Mouse (Mus musculus): ENCODE measurements around the gene Mbnl2. TPM values are rescaled to one million over a fixed set of nuclear protein-coding genes. Genes with fewer than 3 reads are reported as not detected.

Mbnl2 gene
- polyA plus RNA-seq, 1 experiment from 2014 or later: 146 TPM

GRCm38 (mm10) chr14:120318326-120318935 is 43.0 kb downstream of the Mbnl2 start:
- Histone ChIP-seq H3K36me3 (peaks cover 20% of the 10 kb centered on the region), H3K27me3 (no peaks in the 10 kb centered on the region), H3K9ac (no peak overlapping the region), H3K4me2 (no peak overlapping the region), H3K4me3 (no peak overlapping the region), H3K27ac (peak overlapping the region; percentile 8), H3K4me1 (peaks cover 46% of the 10 kb centered on the region), H3K9me3 (no peaks in the 10 kb centered on the region)
- ATAC-seq (ENCODE audit: insufficient number of reproducible peaks, insufficient read depth, low FRiP score, low TSS enrichment, low read depth): peak; percentile 62; the same call in 1 of the 2 replicates
- WGBS: 35% methylated on average over 6 of the region's 6 CpGs

- peaks cover 40% of the 10 kb centered on the region for H3K4me1 ChIP-seq
Observed at GRCm38 (mm10) chr14:120318974-120319731, 43.7 kb downstream of the Mbnl2 start.

GRCm38 (mm10) chr14:120322041-120322440 is 46.6 kb downstream of the Mbnl2 start:
- Histone ChIP-seq H3K9me3 (no peaks in the 10 kb centered on the region), H3K27ac (peak overlapping the region; percentile 73), H3K4me2 (no peak overlapping the region), H3K36me3 (peaks cover 29% of the 10 kb centered on the region), H3K9ac (no peak overlapping the region), H3K27me3 (no peaks in the 10 kb centered on the region), H3K4me1 (peaks cover 59% of the 10 kb centered on the region), H3K4me3 (no peak overlapping the region)
- ATAC-seq (ENCODE audit: insufficient number of reproducible peaks, insufficient read depth, low FRiP score, low TSS enrichment, low read depth): no peak; the same call in 1 of the 2 replicates
- 71% methylated on average over 8 of the region's 8 CpGs for WGBS

More at GRCm38 (mm10) chr14:120318974-120319731, 43.7 kb downstream of the Mbnl2 start:
- peaks cover 12% of the 10 kb centered on the region for H3K36me3 ChIP-seq
- 79% methylated on average over 9 of the region's 9 CpGs for WGBS
- H3K9me3 ChIP-seq: no peaks in the 10 kb centered on the region
- H3K27me3 ChIP-seq: no peaks in the 10 kb centered on the region
- no peak overlapping the region for H3K9ac ChIP-seq
- no peak overlapping the region for H3K4me3 ChIP-seq
- no peak overlapping the region for H3K4me2 ChIP-seq
- ATAC-seq (ENCODE audit: insufficient number of reproducible peaks, insufficient read depth, low FRiP score, low TSS enrichment, low read depth): no peak
- H3K27ac ChIP-seq: peak overlapping the region; percentile 22; the same call in 1 of the 2 replicates

GRCm38 (mm10) chr14:120323111-120323510 is 47.6 kb downstream of the Mbnl2 start:
- WGBS: 64% methylated on average over 1 of the region's 1 CpGs
- no peaks in the 10 kb centered on the region for H3K27me3 ChIP-seq
- peaks cover 31% of the 10 kb centered on the region for H3K36me3 ChIP-seq
- no peak overlapping the region for H3K4me2 ChIP-seq
- ATAC-seq (ENCODE audit: insufficient number of reproducible peaks, insufficient read depth, low FRiP score, low TSS enrichment, low read depth): no peak
- H3K9ac ChIP-seq: no peak overlapping the region
- peak overlapping the region; percentile 48; the same call in 1 of the 2 replicates for H3K27ac ChIP-seq
- peaks cover 57% of the 10 kb centered on the region for H3K4me1 ChIP-seq
- H3K9me3 ChIP-seq: no peaks in the 10 kb centered on the region
- no peak overlapping the region for H3K4me3 ChIP-seq

- no peak for ATAC-seq (ENCODE audit: insufficient number of reproducible peaks, insufficient read depth, low FRiP score, low TSS enrichment, low read depth)
- H3K4me2 ChIP-seq: no peak overlapping the region
- H3K27ac ChIP-seq: 0 out of 2 replicates have a peak overlapping the region, but pooled peaks have one; percentile 23
- peaks cover 35% of the 10 kb centered on the region for H3K36me3 ChIP-seq
- no peak overlapping the region for H3K4me3 ChIP-seq
- peaks cover 54% of the 10 kb centered on the region for H3K4me1 ChIP-seq
- WGBS: 82% methylated on average over 8 of the region's 8 CpGs
- no peak overlapping the region for H3K9ac ChIP-seq
- no peaks in the 10 kb centered on the region for H3K9me3 ChIP-seq
- H3K27me3 ChIP-seq: no peaks in the 10 kb centered on the region
Observed at GRCm38 (mm10) chr14:120324061-120324791, 48.8 kb downstream of the Mbnl2 start.

GRCm38 (mm10) chr14:120324883-120325480 is 49.5 kb downstream of the Mbnl2 start:
- Histone ChIP-seq H3K9ac (no peak overlapping the region), H3K9me3 (no peaks in the 10 kb centered on the region), H3K4me2 (no peak overlapping the region), H3K4me3 (no peak overlapping the region), H3K27ac (peak overlapping the region; percentile 23; the same call in 1 of the 2 replicates), H3K36me3 (peaks cover 29% of the 10 kb centered on the region), H3K4me1 (peaks cover 51% of the 10 kb centered on the region), H3K27me3 (no peaks in the 10 kb centered on the region)
- no peak for ATAC-seq (ENCODE audit: insufficient number of reproducible peaks, insufficient read depth, low FRiP score, low TSS enrichment, low read depth)
- 80% methylated on average over 19 of the region's 19 CpGs for WGBS

- Histone ChIP-seq H3K27me3 (no peaks in the 10 kb centered on the region), H3K36me3 (peaks cover 31% of the 10 kb centered on the region), H3K4me3 (no peak overlapping the region), H3K4me2 (no peak overlapping the region), H3K9me3 (no peaks in the 10 kb centered on the region), H3K9ac (no peak overlapping the region), H3K27ac (peak overlapping the region; percentile 39), H3K4me1 (peaks cover 56% of the 10 kb centered on the region)
- ATAC-seq (ENCODE audit: insufficient number of reproducible peaks, insufficient read depth, low FRiP score, low TSS enrichment, low read depth): no peak
- WGBS: 71% methylated on average over 5 of the region's 5 CpGs
Observed at GRCm38 (mm10) chr14:120325673-120326072, 50.2 kb downstream of the Mbnl2 start.

GRCm38 (mm10) chr14:120330454-120330853 is 55.0 kb downstream of the Mbnl2 start:
- no peak overlapping the region for H3K9ac ChIP-seq
- no peaks in the 10 kb centered on the region for H3K27me3 ChIP-seq
- peaks cover 46% of the 10 kb centered on the region for H3K36me3 ChIP-seq
- no peaks in the 10 kb centered on the region for H3K9me3 ChIP-seq
- no peak overlapping the region for H3K4me2 ChIP-seq
- no peak for ATAC-seq (ENCODE audit: insufficient number of reproducible peaks, insufficient read depth, low FRiP score, low TSS enrichment, low read depth)
- peaks cover 65% of the 10 kb centered on the region for H3K4me1 ChIP-seq
- H3K27ac ChIP-seq: no peak overlapping the region
- 71% methylated on average over 12 of the region's 12 CpGs for WGBS
- H3K4me3 ChIP-seq: no peak overlapping the region

GRCm38 (mm10) chr14:120330881-120331514 is 55.5 kb downstream of the Mbnl2 start:
- Histone ChIP-seq H3K4me3 (no peak overlapping the region), H3K4me2 (no peak overlapping the region)
- 83% methylated on average over 13 of the region's 13 CpGs for WGBS

GRCm38 (mm10) chr14:120333465-120334243 is 58.2 kb downstream of the Mbnl2 start:
- H3K4me2 ChIP-seq: no peak overlapping the region
- no peaks in the 10 kb centered on the region for H3K9me3 ChIP-seq
- ATAC-seq (ENCODE audit: insufficient number of reproducible peaks, insufficient read depth, low FRiP score, low TSS enrichment, low read depth): no peak
- H3K9ac ChIP-seq: no peak overlapping the region
- peaks cover 28% of the 10 kb centered on the region for H3K36me3 ChIP-seq
- H3K4me1 ChIP-seq: peaks cover 83% of the 10 kb centered on the region
- 79% methylated on average over 15 of the region's 15 CpGs for WGBS
- H3K27me3 ChIP-seq: no peaks in the 10 kb centered on the region
- no peak overlapping the region for H3K27ac ChIP-seq
- H3K4me3 ChIP-seq: no peak overlapping the region

More at GRCm38 (mm10) chr14:120330881-120331514, 55.5 kb downstream of the Mbnl2 start:
- ATAC-seq (ENCODE audit: insufficient number of reproducible peaks, insufficient read depth, low FRiP score, low TSS enrichment, low read depth): no peak
- Histone ChIP-seq H3K27me3 (no peaks in the 10 kb centered on the region), H3K27ac (no peak overlapping the region), H3K4me1 (peaks cover 64% of the 10 kb centered on the region), H3K9ac (no peak overlapping the region), H3K9me3 (no peaks in the 10 kb centered on the region), H3K36me3 (peaks cover 41% of the 10 kb centered on the region)
